Mouse (Mus musculus) mouse embryonic stem cell (cell line): Measurements from ENCODE around the gene Fmnl1.
"Not testable (repeated sequence)": the region's sequence is repeated elsewhere in the genome, so short reads cannot be mapped to it uniquely, and the experiment has no call there.

Experiments
- in situ Hi-C, 2 experiments: fragments of 300-500 bp; cut with MboI; formaldehyde crosslinking; loops; 1 replicate in 1 of 2; 3 replicates in 1 of 2; pipeline ENCODE4 v1.14.3; 2019 to 2020; ENCODE audit warnings: low sequenced_read_pairs in 2 of 2, low pct_unique_long_range_greater_than_20kb in 1 of 2, mixed read lengths in 1 of 2; ENCODE audit not compliant: unreplicated experiment in 1 of 2

Fmnl1 gene

DNA sequence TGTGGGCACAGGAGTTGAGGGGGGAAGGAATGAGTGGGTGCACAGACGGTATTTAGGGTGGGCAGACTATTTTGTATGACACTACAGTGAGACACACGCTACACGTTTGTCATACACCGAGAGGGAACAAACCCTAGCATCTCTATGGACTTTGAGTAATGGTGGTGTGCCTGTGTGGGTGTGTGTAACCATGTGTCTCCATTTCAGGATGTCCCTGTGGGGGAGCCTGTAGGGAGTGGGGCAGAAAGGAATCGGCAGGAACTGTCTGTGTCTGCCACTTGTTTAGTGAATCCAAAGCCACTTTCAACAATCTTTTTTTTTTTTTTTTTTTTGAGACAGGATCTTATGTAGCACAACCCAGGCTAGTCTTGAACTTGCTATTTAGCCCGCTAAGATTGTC is 35.3 kb downstream of the Fmnl1 start:
- in situ Hi-C loops, result no loop called here

DNA sequence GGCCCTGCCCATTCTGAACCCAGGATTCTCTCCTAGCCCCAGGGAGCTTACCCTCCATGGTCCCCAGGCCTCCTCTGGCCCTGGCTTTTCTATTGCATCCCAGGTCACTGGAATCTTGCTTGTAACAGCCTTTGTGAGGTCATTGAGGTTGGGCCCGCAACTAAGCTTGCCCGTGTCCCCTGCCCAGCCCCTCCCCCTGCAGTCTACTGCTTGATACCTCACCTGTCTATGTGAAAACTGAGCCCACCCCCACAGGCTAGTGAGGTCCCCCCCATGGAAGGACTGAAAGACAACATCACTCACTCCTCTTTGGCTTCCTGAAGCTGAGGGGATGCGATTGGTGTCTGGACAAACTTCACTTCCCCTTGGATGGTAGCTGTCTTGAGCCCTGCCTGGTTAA is 37.6 kb downstream of the Fmnl1 start, which contains the start of gene 1700023F06Rik:
1700023F06Rik (minus strand) TSS at position 101 of the 400 bp plus-strand sequence.
- in situ Hi-C loops, result no loop called here

- in situ Hi-C loops, result no loop called here
Measured at GRCm38 (mm10) chr11:103210291-103210690, 39.4 kb downstream of the Fmnl1 start.

DNA sequence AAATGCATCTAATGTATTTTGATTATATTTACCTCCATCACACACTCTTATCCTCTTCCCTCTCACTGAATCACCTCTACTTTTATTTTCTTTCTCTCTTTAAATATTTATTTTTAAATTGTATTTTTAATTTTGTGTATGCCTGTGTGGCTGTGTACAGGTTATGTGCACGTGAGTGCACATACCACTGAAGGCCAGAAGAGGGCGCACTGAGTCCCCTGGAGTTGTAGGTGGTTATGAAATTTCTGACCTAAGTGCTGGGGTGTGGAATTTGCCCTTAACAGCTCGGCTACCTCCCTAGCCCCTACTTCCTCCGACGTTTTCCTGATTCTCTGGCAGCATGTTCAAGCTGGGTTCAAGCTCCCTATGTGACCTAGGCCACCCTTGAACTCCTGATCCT is 42.8 kb downstream of the Fmnl1 start:
- in situ Hi-C loops, result no loop called here

- in situ Hi-C loops, result no loop called here
Measured at GRCm38 (mm10) chr11:103215355-103215754, 44.4 kb downstream of the Fmnl1 start.

DNA sequence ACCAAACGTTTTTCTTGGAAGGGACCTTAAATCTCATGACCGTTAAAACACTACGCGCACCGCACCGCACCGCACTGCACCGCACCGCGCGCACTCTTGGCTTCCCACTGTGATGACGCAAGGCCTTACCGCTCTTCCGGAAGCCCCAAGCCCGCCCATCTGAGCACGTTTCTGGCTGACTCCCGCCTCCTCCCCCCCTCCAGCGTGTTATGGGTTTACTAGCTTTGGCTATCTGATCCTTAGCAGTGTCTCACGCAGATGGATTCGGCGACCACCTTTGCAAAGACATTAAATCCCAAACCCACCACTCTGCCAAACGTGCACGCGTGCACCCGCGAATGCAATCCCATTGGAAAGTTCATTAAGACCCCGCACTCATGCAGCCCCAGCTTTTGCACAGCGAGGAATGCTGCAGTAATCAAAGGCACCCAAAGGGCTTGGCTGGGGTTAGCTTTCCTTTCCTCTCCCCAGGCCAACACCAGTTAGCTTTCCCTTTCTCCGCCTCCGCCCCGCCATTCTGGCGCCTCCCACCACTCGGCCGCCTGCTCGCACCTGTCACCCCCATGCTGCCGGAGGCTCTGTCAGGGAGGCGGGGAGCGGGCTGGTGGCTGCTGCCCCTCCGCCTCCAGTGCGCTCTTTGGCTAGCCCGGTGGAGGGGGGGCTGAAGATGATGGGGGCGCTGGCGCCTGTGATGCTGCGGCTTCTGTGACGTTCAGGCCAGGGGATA is 47.0 kb downstream of the Fmnl1 start, which contains the start of gene Spata32:
Spata32 (minus strand) TSS at position 643 of the 727 bp plus-strand sequence.
- in situ Hi-C loops, result no loop called here

- in situ Hi-C loops, result no loop called here
Measured at GRCm38 (mm10) chr11:103218517-103218901, 47.6 kb downstream of the Fmnl1 start.

GRCm38 (mm10) chr11:103219259-103219658 is 48.4 kb downstream of the Fmnl1 start:
- in situ Hi-C loops, result no loop called here

- in situ Hi-C loops, result no loop called here
Measured at GRCm38 (mm10) chr11:103219995-103220394, 49.1 kb downstream of the Fmnl1 start.

- in situ Hi-C loops, result no loop called here
Measured at GRCm38 (mm10) chr11:103221437-103221836, 50.5 kb downstream of the Fmnl1 start.

DNA sequence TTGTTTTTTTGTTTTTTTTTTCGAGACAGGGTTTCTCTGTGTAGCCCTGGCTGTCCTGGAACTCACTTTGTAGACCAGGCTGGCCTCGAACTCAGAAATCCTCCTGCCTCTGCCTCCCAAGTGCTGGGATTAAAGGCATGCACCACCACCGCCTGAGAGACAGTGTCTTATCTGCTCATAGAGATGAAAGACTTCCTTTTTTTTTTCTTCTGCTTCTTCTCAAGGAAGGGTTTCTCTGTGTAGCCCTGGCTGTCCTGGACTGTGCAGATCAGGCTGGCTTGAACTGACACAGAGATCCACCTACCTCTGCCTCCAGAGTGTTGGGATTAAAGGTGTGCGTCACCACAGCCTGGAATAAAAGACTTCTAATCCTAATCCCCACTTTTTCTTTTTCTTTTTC is 51.8 kb downstream of the Fmnl1 start:
- in situ Hi-C loops, result not testable (repeated sequence)

GRCm38 (mm10) chr11:103223444-103223843 is 52.5 kb downstream of the Fmnl1 start:
- in situ Hi-C loops, result no loop called here

GRCm38 (mm10) chr11:103223951-103224456 is 53.1 kb downstream of the Fmnl1 start:
- in situ Hi-C loops, result no loop called here

GRCm38 (mm10) chr11:103229608-103230007 is 58.7 kb downstream of the Fmnl1 start:
- in situ Hi-C loops, result no loop called here

- in situ Hi-C loops, result no loop called here
Measured at GRCm38 (mm10) chr11:103230626-103231025, 59.7 kb downstream of the Fmnl1 start.

DNA sequence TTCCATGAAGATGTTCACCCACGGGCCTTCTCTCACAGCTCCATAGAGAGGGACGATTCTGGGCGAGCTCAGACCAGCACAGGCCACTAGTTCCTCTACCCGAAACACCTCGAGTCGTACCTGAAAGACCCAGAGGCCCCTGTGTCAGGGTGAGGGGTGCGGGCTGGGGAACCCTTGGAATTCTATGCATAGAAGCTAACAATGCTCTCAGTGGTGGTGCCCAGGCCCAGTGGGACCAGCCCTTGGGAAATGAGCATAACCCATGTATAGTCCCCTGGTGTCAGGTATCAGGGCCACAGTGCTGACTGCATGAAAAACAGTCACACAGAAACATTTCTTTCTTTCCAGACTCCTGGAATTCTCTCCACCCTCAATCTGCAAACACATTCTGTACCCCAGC is 60.5 kb downstream of the Fmnl1 start:
- in situ Hi-C loops, result no loop called here

DNA sequence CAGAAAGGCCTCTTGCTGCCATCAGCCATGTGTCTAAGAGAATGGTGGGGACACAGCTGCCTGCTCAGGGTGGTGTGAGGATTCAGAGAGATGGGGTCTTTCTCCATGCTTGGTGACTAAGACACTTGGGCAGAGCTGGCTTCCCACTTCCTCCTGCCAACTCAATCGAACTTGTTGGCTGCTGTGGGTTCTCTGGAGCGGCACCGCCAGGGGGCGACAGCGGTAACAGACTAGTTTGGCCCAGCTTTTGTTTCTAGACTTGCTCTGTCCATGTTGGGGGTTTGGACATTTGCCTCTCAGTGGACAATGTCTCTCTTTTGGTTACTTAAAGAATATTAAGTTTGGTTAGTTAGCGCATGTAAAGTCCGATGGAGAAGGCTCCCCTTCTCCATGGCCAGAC is 62.1 kb downstream of the Fmnl1 start:
- in situ Hi-C loops, result no loop called here

DNA sequence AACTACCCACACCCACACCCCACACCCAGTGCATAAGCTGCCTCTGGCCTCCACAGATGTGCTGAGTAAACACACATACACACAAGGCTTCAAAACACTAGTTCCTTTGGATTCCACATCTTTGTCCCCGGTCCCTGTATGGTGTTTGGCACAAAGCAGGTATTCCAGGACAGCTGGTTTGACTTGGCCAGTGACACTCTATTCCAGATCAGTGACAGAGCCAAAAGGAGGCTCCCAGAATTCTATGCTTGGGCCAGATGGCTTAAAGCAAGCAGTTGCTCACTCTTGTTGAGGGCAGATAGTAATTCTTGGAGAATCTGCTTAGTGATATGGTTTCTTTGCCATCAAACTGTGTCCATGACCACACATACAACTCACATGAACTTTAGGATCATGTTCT is 63.5 kb downstream of the Fmnl1 start:
- in situ Hi-C loops, result no loop called here

DNA sequence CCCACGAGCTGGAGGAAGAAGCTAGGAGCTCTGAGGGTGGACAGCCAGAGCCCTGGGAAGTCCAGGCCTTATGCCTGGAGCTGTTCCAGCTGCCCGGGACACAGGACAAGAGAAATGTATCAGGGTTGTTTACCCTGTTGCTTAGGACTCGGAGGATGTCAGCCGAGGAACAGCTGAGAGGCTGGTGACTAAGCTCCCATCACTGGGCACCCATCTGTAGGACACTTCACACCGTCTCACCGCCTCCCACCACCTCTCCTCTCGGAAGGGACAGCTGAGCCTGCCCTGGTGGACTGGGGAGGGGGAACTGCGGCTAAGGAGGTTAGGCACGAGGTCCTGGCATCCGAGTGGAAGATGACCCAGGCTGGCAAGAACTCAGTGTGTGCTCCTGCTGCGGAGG is 64.8 kb downstream of the Fmnl1 start:
- in situ Hi-C loops, result no loop called here

DNA sequence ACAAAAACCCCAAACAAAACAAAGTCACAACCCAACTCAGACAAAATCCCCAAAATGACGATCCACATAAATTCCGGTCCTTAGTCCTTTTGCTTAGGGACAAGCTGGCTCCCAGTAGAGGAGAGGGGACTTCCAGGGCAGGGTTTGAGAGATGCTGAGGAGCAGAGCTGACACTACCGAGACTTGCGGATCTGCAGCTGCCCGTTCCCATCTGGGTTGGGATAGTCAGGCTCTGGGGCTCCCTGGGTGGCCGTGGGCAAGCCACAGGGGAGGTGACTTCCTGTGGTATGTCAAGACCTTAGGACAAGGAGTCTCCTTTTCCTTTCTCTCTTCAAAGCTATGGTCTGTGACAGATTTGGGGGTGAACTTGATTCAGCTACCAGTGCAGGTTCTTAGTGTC is 65.5 kb downstream of the Fmnl1 start:
- in situ Hi-C loops, result no loop called here
